Mouse (Mus musculus) adipocyte (in vitro differentiated cells): Measurements from ENCODE around the gene 1810013L24Rik.
"Not testable (repeated sequence)": the region's sequence is repeated elsewhere in the genome, so short reads cannot be mapped to it uniquely, and the experiment has no call there.

ENCODE experiments used
- DNase-seq: peaks from one replicate; pipeline ENCODE4 v3.0.0-alpha.2; 2016; ENCODE audit warnings: low spot score

Gene 1810013L24Rik

DNA sequence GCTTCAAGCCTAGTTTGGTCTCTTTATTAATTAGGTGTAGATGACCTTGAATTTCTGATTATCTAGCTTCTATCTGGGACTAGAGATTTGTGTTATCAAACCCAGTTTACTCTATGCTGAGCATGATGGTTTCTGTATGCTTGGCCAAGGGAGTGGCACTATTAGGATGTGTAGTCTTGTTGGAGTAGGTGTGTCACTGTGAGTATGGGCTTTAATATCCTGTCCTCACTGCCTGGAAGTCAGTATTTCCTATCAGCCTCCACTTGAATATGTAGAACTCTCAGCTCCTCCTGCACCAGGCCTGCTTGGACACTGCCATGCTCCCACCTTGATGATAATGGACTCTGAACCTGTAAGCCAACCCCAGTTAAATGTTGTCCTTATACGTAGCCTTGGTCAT is 7.0 kb downstream of the 1810013L24Rik start:
- DNase-seq: no peak

GRCm38 (mm10) chr16:8837595-8837994 is 7.7 kb downstream of the 1810013L24Rik start:
- DNase-seq: no peak

GRCm38 (mm10) chr16:8838921-8839320 is 9.0 kb downstream of the 1810013L24Rik start:
- no peak for DNase-seq

GRCm38 (mm10) chr16:8840557-8840956 is 10.7 kb downstream of the 1810013L24Rik start:
- DNase-seq: no peak

GRCm38 (mm10) chr16:8842962-8843361 is 13.1 kb downstream of the 1810013L24Rik start:
- DNase-seq: no peak

- DNase-seq: no peak
These were observed 13.8 kb downstream of the 1810013L24Rik start for GRCm38 (mm10) chr16:8843580-8844175.

- no peak for DNase-seq
These were observed 16.1 kb downstream of the 1810013L24Rik start for GRCm38 (mm10) chr16:8845986-8846385.

GRCm38 (mm10) chr16:8848309-8849068 is 18.6 kb downstream of the 1810013L24Rik start:
- DNase-seq: no peak

DNA sequence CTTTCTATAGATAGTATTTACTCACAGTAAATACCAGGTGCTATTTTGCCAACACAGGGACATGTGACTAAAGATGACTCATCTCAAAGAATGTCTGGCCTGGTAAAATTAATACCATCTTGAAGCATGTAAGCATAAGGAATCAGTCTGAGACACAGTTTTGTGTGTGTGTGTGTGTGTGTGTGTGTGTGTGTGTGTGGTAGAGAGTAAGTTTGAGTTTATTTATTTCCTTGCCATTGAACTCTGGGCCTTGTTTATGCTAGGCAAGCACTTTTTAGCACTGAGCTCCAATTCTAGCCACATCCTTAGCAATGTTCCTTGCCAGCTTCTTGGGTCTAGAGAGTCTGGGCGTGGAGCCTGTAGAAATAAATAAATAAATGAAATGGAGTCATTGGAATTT is 20.0 kb downstream of the 1810013L24Rik start:
- DNase-seq: peak; percentile 92

DNA sequence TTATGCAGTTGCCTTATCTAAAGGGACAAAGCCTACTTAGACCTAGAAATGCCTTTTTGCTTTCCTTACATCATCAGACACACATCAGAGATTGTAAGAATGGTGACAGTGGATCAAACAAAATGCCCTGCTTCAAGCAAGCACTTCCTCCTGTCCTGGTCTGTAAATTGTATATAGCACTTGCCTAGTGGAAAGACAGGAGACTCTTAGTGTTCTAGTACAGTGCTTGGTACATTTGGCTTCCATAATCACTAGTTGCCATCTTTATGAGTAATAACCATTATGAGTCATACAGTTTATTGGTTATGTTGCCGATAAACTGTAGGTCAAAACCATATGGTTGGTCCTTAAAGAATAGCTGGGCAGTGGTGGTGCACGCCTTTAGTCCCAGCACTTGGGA is 25.2 kb downstream of the 1810013L24Rik start:
- no peak for DNase-seq

- DNase-seq: no peak
These were observed 26.9 kb downstream of the 1810013L24Rik start for GRCm38 (mm10) chr16:8856820-8857219.

DNA sequence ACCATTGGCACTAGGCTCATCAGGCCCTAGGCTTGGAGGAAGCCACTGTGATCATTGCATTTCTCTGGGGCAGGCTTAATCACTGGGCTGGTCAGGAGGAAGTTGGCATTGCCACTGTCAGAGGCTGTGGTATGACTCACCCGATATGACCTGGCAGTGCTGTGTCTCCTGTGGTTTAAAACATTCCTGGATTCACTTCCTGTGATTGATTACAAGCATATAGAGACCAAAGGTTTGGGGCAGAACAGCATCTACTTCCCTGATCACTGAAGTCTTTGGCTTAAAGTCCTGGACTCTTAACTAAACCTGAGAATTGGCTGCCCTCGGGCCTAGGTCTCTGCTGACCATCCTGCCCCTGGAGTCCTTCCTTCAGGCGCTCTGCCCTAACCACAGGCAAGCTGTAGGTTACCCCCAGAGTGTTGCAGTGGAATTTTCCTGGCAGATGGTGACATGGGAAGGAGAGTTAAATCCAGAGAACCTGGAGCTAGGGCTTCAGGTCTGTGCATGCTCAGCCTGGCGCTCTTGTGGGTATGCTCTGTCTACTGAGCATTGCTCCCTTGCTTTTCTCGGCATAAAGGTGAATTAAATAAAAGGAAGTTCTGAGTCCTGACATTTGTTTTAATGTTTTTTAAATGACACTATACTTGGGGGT is 32.6 kb downstream of the 1810013L24Rik start:
- peak; percentile 56 for DNase-seq

- peak; percentile 47 for DNase-seq
These were observed 34.3 kb downstream of the 1810013L24Rik start for GRCm38 (mm10) chr16:8864223-8864631.

DNA sequence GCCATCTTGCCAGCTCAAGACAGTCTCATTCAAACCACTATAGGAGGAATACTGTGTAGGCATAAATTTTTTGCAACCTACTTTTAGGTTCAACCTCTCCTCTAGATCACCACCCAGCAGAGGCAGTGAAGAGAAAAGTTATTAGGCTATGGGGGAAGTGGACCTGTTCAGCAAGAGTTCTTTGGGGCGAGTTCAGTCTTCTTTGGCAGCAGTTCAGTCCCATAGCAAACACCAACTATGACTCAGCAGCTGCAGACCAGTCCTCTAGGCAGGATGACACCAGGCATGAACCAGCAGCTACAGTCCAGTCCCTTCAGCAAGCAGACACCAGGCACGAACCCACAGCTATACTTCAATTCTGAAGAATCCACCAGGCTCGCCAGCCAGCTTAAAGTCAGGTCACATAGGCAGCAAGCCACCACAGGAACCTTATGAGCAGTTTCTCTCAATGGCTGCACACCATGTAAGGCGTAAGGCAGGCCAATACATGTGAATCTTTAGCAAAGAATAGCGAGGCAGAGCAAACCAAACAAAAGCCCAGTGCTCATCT is 37.6 kb downstream of the 1810013L24Rik start:
- DNase-seq: peak; percentile 84

DNA sequence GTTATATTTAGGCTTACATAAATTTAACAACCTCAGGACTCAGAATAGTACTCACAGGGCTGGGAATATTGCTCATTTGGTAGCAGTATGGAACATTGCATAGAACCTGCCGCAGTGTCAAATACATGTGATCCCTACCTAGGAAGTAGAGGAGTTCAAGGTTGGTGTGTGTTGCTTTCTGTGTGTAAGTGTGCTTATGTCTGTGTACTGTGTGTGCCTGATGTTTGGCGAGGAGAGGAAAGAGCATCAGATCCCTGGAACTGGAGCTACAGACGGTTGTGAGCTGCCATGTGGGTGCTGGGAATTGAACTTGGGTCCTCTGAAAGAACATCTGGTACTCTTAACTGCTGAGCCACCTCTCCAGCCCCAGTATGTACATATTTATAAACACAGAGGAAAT is 38.6 kb downstream of the 1810013L24Rik start:
- DNase-seq: no peak

GRCm38 (mm10) chr16:8869715-8870114 is 39.8 kb downstream of the 1810013L24Rik start:
- peak; percentile 86 for DNase-seq

DNA sequence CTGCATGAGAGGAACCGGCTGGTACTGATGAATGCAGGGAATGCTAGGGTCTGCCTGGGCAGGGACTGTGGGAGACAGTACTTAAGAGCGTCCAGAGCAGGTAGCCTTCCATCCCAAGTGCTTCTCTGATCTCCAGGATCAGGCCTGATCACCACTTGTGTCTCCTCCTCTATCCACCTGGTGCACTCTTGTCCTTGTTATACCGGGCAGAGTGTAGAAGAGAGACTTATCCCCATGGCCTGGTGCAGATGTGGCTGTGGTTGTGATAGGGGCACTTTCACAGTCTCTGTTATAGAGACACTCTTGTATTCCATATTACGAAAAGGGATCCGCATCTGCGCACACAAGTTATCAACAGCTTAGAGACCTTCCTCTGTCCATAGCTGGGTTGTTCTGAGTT is 41.5 kb downstream of the 1810013L24Rik start:
- no peak for DNase-seq

- DNase-seq: no peak
These were observed 42.1 kb downstream of the 1810013L24Rik start for GRCm38 (mm10) chr16:8872019-8872418.

- no peak for DNase-seq
These were observed 42.6 kb downstream of the 1810013L24Rik start for GRCm38 (mm10) chr16:8872486-8872885.

DNA sequence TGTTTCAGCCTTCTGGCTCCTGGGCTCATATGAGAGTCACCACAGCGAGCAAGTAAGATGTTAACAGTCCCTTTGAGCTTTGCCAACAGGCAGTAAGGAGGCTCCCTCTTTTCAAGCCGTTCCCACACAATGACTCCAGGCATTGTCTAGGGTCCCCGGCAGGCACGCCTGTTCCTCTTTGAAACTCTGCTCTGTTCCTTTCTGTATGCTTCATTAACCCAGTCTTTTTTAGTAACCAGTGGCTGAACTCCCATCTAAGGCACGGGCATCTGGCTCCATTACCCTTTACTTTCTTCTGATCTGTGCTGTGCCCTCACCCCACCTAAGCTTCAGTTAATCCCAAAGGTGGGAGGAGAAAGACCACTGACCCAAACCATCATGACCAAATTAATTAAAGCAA is 50.2 kb downstream of the 1810013L24Rik start:
- DNase-seq: no peak

GRCm38 (mm10) chr16:8883674-8884241 is 53.9 kb downstream of the 1810013L24Rik start:
- peak; percentile 89 for DNase-seq

DNA sequence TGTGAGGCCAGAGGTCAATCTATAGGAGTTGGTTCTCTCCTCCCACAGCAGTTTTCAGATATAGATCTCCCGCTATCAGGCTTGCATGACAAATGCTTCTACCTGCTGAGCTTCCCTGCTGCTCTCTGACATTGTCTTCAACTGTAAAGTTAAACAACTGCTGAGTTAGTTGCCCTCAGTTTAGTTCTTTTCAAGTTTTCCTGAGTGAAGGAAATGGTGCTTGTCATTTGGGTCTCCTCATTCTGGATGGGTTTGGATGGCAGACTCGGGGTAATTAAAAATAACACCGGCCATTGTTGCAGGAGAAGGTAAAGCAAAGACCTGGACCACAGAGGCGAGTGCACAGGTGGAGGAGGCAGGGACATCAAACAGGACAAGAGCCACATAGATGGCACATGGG is 64.3 kb downstream of the 1810013L24Rik start:
- DNase-seq: not testable (repeated sequence)
